Mouse (Mus musculus): ENCODE results near the gene Npl. TPM values are rescaled to one million over a fixed set of nuclear protein-coding genes. Genes with fewer than 3 reads are reported as not detected.

Gene Npl
- polyA plus RNA-seq, 1 experiment from 2014 or later, result 13.4 TPM

- Histone ChIP-seq H3K9ac (replicated peaks; ENCODE audit: low read length) (no peak overlapping the region), H3K27ac (replicated peaks; ENCODE audit: low read depth, low read length) (no peak overlapping the region), H3K9me3 (ENCODE audit: control insufficient read depth, low read length) (no peaks in the 10 kb centered on the region), H3K4me2 (ENCODE audit: low read length) (no peak overlapping the region), H3K36me3 (ENCODE audit: control insufficient read depth, insufficient read depth, low read length) (no peaks in the 10 kb centered on the region), H3K4me3 (replicated peaks; ENCODE audit: low read depth, low read length) (no peak overlapping the region), H3K4me1 (ENCODE audit: control insufficient read depth, insufficient read depth, low read length) (no peaks in the 10 kb centered on the region), H3K27me3 (ENCODE audit: control insufficient read depth, insufficient read depth, low read length) (no peaks in the 10 kb centered on the region)
- ATAC-seq (ENCODE audit: low FRiP score, low TSS enrichment) (no peak), DNase-seq (no peak)
- 61% methylated on average over 5 of the region's 5 CpGs for WGBS
These were observed 48.1 kb downstream of the Npl start for GRCm38 (mm10) chr1:153501644-153502321.

- WGBS, result 93% methylated on average over 9 of the region's 9 CpGs
- Histone ChIP-seq H3K4me3 (replicated peaks; ENCODE audit: low read depth, low read length) (no peak overlapping the region), H3K36me3 (ENCODE audit: control insufficient read depth, insufficient read depth, low read length) (no peaks in the 10 kb centered on the region), H3K27ac (replicated peaks; ENCODE audit: low read depth, low read length) (no peak overlapping the region), H3K9me3 (ENCODE audit: control insufficient read depth, low read length) (no peaks in the 10 kb centered on the region), H3K9ac (replicated peaks; ENCODE audit: low read length) (no peak overlapping the region), H3K4me1 (ENCODE audit: control insufficient read depth, insufficient read depth, low read length) (no peaks in the 10 kb centered on the region), H3K27me3 (ENCODE audit: control insufficient read depth, insufficient read depth, low read length) (no peaks in the 10 kb centered on the region), H3K4me2 (ENCODE audit: low read length) (no peak overlapping the region)
- no peak for DNase-seq
- ATAC-seq (ENCODE audit: low FRiP score, low TSS enrichment), result no peak
These were observed 49.8 kb downstream of the Npl start for GRCm38 (mm10) chr1:153500030-153500429.

- Histone ChIP-seq H3K27me3 (ENCODE audit: control insufficient read depth, insufficient read depth, low read length) (no peaks in the 10 kb centered on the region), H3K4me2 (ENCODE audit: low read length) (no peak overlapping the region), H3K36me3 (ENCODE audit: control insufficient read depth, insufficient read depth, low read length) (no peaks in the 10 kb centered on the region), H3K9me3 (ENCODE audit: control insufficient read depth, low read length) (no peaks in the 10 kb centered on the region), H3K4me3 (replicated peaks; ENCODE audit: low read depth, low read length) (no peak overlapping the region), H3K9ac (replicated peaks; ENCODE audit: low read length) (no peak overlapping the region), H3K27ac (replicated peaks; ENCODE audit: low read depth, low read length) (no peak overlapping the region), H3K4me1 (ENCODE audit: control insufficient read depth, insufficient read depth, low read length) (no peaks in the 10 kb centered on the region)
- WGBS, result 78% methylated on average over 3 of the region's 3 CpGs
- ATAC-seq (ENCODE audit: low FRiP score, low TSS enrichment) (no peak), DNase-seq (no peak)
These were observed 53.8 kb downstream of the Npl start for GRCm38 (mm10) chr1:153496030-153496429.

- H3K4me2 ChIP-seq (ENCODE audit: low read length), result no peak overlapping the region
- ATAC-seq (ENCODE audit: low FRiP score, low TSS enrichment), result no peak
- no peaks in the 10 kb centered on the region for H3K4me1 ChIP-seq (ENCODE audit: control insufficient read depth, insufficient read depth, low read length)
- no peaks in the 10 kb centered on the region for H3K9me3 ChIP-seq (ENCODE audit: control insufficient read depth, low read length)
- H3K9ac ChIP-seq (replicated peaks; ENCODE audit: low read length), result no peak overlapping the region
- no peak overlapping the region for H3K4me3 ChIP-seq (replicated peaks; ENCODE audit: low read depth, low read length)
- no peaks in the 10 kb centered on the region for H3K27me3 ChIP-seq (ENCODE audit: control insufficient read depth, insufficient read depth, low read length)
- WGBS, result 25% methylated on average over 6 of the region's 6 CpGs
- no peaks in the 10 kb centered on the region for H3K36me3 ChIP-seq (ENCODE audit: control insufficient read depth, insufficient read depth, low read length)
- DNase-seq, result no peak
- no peak overlapping the region for H3K27ac ChIP-seq (replicated peaks; ENCODE audit: low read depth, low read length)
These were observed 55.9 kb downstream of the Npl start for GRCm38 (mm10) chr1:153493931-153494330.

GRCm38 (mm10) chr1:153493338-153493737 lies 56.5 kb downstream of the Npl start:
- ATAC-seq (ENCODE audit: low FRiP score, low TSS enrichment) (no peak), DNase-seq (no peak)
- H3K4me3 ChIP-seq (replicated peaks; ENCODE audit: low read depth, low read length), result no peak overlapping the region
- H3K4me1 ChIP-seq (ENCODE audit: control insufficient read depth, insufficient read depth, low read length), result no peaks in the 10 kb centered on the region
- H3K36me3 ChIP-seq (ENCODE audit: control insufficient read depth, insufficient read depth, low read length), result no peaks in the 10 kb centered on the region
- WGBS, result 18% methylated on average over 4 of the region's 4 CpGs
- no peak overlapping the region for H3K9ac ChIP-seq (replicated peaks; ENCODE audit: low read length)
- no peaks in the 10 kb centered on the region for H3K27me3 ChIP-seq (ENCODE audit: control insufficient read depth, insufficient read depth, low read length)
- H3K27ac ChIP-seq (replicated peaks; ENCODE audit: low read depth, low read length), result no peak overlapping the region
- H3K9me3 ChIP-seq (ENCODE audit: control insufficient read depth, low read length), result no peaks in the 10 kb centered on the region
- H3K4me2 ChIP-seq (ENCODE audit: low read length), result no peak overlapping the region

GRCm38 (mm10) chr1:153491822-153492221 lies 58.0 kb downstream of the Npl start:
- Histone ChIP-seq H3K27ac (replicated peaks; ENCODE audit: low read depth, low read length) (no peak overlapping the region), H3K36me3 (ENCODE audit: control insufficient read depth, insufficient read depth, low read length) (no peaks in the 10 kb centered on the region), H3K4me2 (ENCODE audit: low read length) (no peak overlapping the region), H3K4me1 (ENCODE audit: control insufficient read depth, insufficient read depth, low read length) (no peaks in the 10 kb centered on the region), H3K4me3 (replicated peaks; ENCODE audit: low read depth, low read length) (no peak overlapping the region), H3K27me3 (ENCODE audit: control insufficient read depth, insufficient read depth, low read length) (no peaks in the 10 kb centered on the region), H3K9ac (replicated peaks; ENCODE audit: low read length) (no peak overlapping the region), H3K9me3 (ENCODE audit: control insufficient read depth, low read length) (no peaks in the 10 kb centered on the region)
- DNase-seq, result no peak
- no peak for ATAC-seq (ENCODE audit: low FRiP score, low TSS enrichment)
- WGBS, result 95% methylated on average over 1 of the region's 1 CpGs

GRCm38 (mm10) chr1:153491345-153491744 lies 58.5 kb downstream of the Npl start:
- H3K27ac ChIP-seq (replicated peaks; ENCODE audit: low read depth, low read length), result no peak overlapping the region
- H3K9me3 ChIP-seq (ENCODE audit: control insufficient read depth, low read length), result no peaks in the 10 kb centered on the region
- no peak overlapping the region for H3K4me3 ChIP-seq (replicated peaks; ENCODE audit: low read depth, low read length)
- WGBS, result 85% methylated on average over 2 of the region's 2 CpGs
- H3K4me1 ChIP-seq (ENCODE audit: control insufficient read depth, insufficient read depth, low read length), result no peaks in the 10 kb centered on the region
- no peaks in the 10 kb centered on the region for H3K27me3 ChIP-seq (ENCODE audit: control insufficient read depth, insufficient read depth, low read length)
- no peak overlapping the region for H3K9ac ChIP-seq (replicated peaks; ENCODE audit: low read length)
- no peak overlapping the region for H3K4me2 ChIP-seq (ENCODE audit: low read length)
- DNase-seq (no peak), ATAC-seq (ENCODE audit: low FRiP score, low TSS enrichment) (no peak)
- no peaks in the 10 kb centered on the region for H3K36me3 ChIP-seq (ENCODE audit: control insufficient read depth, insufficient read depth, low read length)

GRCm38 (mm10) chr1:153489963-153490362 lies 59.9 kb downstream of the Npl start:
- Histone ChIP-seq H3K27ac (replicated peaks; ENCODE audit: low read depth, low read length) (no peak overlapping the region), H3K4me3 (replicated peaks; ENCODE audit: low read depth, low read length) (no peak overlapping the region), H3K4me2 (ENCODE audit: low read length) (no peak overlapping the region), H3K9ac (replicated peaks; ENCODE audit: low read length) (no peak overlapping the region), H3K9me3 (ENCODE audit: control insufficient read depth, low read length) (no peaks in the 10 kb centered on the region), H3K36me3 (ENCODE audit: control insufficient read depth, insufficient read depth, low read length) (no peaks in the 10 kb centered on the region), H3K27me3 (ENCODE audit: control insufficient read depth, insufficient read depth, low read length) (no peaks in the 10 kb centered on the region), H3K4me1 (ENCODE audit: control insufficient read depth, insufficient read depth, low read length) (peaks cover 13% of the 10 kb centered on the region)
- no peak for DNase-seq
- ATAC-seq (ENCODE audit: low FRiP score, low TSS enrichment), result no peak
- 89% methylated on average over 4 of the region's 4 CpGs for WGBS

- 43% methylated on average over 2 of the region's 2 CpGs for WGBS
- H3K36me3 ChIP-seq (ENCODE audit: control insufficient read depth, insufficient read depth, low read length), result no peaks in the 10 kb centered on the region
- no peak overlapping the region for H3K9ac ChIP-seq (replicated peaks; ENCODE audit: low read length)
- H3K4me1 ChIP-seq (ENCODE audit: control insufficient read depth, insufficient read depth, low read length), result peaks cover 17% of the 10 kb centered on the region
- H3K4me3 ChIP-seq (replicated peaks; ENCODE audit: low read depth, low read length), result no peak overlapping the region
- no peaks in the 10 kb centered on the region for H3K27me3 ChIP-seq (ENCODE audit: control insufficient read depth, insufficient read depth, low read length)
- no peaks in the 10 kb centered on the region for H3K9me3 ChIP-seq (ENCODE audit: control insufficient read depth, low read length)
- H3K27ac ChIP-seq (replicated peaks; ENCODE audit: low read depth, low read length), result no peak overlapping the region
- no peak overlapping the region for H3K4me2 ChIP-seq (ENCODE audit: low read length)
- DNase-seq (no peak), ATAC-seq (ENCODE audit: low FRiP score, low TSS enrichment) (no peak)
These were observed 60.3 kb downstream of the Npl start for GRCm38 (mm10) chr1:153489540-153489939.

All from midbrain, embryonic 14.5 days (tissue).